Mouse (Mus musculus): Measurements from ENCODE around the gene Itga7.

Gene Itga7

DNA sequence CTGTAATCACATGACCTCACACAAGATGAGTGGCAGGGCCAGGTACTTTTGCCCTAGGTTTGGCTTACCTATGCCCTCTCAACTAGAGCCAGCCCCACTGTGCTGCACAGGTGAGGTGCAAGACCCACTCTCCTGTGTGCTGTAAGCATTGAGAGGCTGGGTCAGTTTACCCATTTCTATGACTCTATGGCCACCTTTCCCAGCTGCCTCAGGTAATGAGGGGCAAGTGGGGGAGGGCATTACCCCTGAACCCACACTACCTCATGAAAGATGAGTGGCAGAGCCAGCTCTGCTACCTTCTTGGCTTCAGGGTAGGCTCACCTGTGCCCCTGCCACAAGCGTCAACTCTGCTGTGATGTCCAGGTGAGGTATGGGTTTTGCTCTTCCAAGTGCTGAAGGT, 62.2 kb downstream of the Itga7 start:
- no peak for DNase-seq

DNA sequence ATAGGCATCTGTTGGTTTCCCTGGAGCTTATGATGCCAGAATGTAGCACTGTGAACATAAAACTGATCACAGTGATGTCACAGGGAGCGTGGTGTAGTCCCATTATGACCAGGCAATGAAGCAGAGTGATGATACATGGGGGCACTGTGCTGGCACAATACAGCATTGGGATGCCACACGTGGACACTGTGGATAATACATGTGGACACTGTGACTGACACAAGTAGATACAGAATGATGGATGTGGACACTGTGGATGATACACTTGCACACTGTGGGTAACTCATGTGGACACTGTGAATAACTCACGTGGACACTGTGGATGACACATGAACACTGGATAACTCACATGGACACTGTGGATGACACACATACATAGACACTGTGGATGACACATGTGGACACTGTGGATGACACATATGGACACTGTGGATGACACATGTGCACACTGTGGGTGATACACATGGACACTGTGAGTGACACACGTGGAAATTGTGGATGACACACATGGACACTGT, 63.0 kb downstream of the Itga7 start:
- no peak for DNase-seq

DNA sequence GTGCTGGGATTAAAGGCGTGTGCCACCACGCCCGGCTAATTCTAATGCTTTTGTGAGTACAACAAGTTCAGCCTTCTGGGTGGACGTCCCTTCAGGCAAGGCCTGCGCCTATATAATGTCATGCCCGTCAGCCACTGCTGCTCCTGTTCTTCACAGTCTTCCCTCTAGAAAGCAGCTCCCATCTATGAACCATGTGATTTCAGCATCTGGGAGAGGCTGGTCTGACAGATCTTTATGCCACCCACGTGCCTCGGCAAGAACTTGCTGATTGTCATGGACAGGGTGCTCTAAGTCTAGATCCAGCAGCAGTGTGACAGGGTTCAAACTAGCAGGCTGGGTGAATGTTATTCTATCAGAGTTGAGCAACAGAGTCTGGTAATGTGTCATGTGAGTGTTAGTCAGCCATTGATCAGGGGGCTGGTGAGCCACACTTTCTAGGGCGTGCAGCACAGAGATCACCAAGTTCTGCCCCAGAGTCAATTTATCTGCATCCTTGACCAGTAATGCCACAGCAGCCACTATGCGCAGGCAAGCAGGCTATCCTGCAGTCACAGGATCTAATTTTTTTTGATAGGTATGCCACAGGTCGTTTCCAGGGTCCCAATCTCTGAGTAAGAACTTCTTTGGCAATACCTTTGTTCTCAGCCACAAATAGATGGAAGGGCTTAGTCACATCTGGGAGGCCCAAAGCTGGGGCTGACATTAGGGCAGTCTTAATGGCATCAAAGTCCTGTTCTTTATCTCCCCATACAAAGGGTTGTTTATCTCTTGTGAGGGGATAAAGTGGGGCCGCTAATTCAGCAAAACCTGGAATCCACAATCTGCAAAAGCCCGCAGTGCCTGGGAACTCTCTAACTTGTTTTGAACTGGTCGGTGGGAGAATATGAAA, 70.7 kb downstream of the Itga7 start:
- DNase-seq = no peak

All from thymus, postnatal 4 days (tissue).